Mouse (Mus musculus) left cerebral cortex, adult 2 months (tissue): ENCODE measurements around the gene Pitpnc1. TPM values are rescaled to one million over a fixed set of nuclear protein-coding genes. Genes with fewer than 3 reads are reported as not detected.

Experiments used
- DNase-seq, 2 experiments: peaks; one replicate each; pipeline ENCODE4 v3.0.0; 2021 to 2022; ENCODE audit warnings: low spot score in 2 of 2, mixed read lengths in 1 of 2; ENCODE audit errors: extremely low spot score in 1 of 2
- H3K27ac ChIP-seq: fragments of 200-600 bp; 2 replicates; pipeline ENCODE4 v1.8.1; 2022
- H3K4me3 ChIP-seq: fragments of 200-600 bp; 2 replicates; pipeline ENCODE4 v1.8.1; 2022
- CTCF ChIP-seq: fragments of 200-600 bp; IDR thresholded peaks from 2 replicates; pipeline ENCODE4 v1.8.1; 2022; ENCODE audit warnings: antibody characterized with exemption, mild to moderate bottlenecking, moderate library complexity
- intact Hi-C: fragments of 180-260 bp; cut with DNase I; formaldehyde crosslinking; loops from one replicate; pipeline ENCODE4 v1.15.1; 2025
- total RNA-seq, 2 experiments: library from RNA; stranded (reverse); gene quantifications; 2 replicates each; pipeline ENCODE4 v1.2.3; 2021

Gene Pitpnc1
- total RNA-seq, 2 experiments from 2014 or later = 54.5 to 55.2 TPM

- no peak overlapping the region for H3K27ac ChIP-seq
- intact Hi-C loops = loop anchor here (5.0 kb wide), 1 partner anchor 149 kb away; no protein-coding TSS in a partner anchor
- no peak overlapping the region for H3K4me3 ChIP-seq
- no peak for TF ChIP-seq CTCF
- DNase-seq = no peak
Observed at GRCm38 (mm10) chr11:107465969-107466368, 4.5 kb downstream of the Pitpnc1 start.

- DNase-seq = no peak
- Histone ChIP-seq H3K27ac (no peak overlapping the region), H3K4me3 (no peak overlapping the region)
- TF ChIP-seq CTCF = no peak
- intact Hi-C loops = loop anchor here (5.0 kb wide), 1 partner anchor 148 kb away; no protein-coding TSS in a partner anchor
Observed at GRCm38 (mm10) chr11:107465041-107465440, 5.5 kb downstream of the Pitpnc1 start.

GRCm38 (mm10) chr11:107464141-107464540 lies 6.4 kb downstream of the Pitpnc1 start:
- DNase-seq = no peak
- no peak for TF ChIP-seq CTCF
- Histone ChIP-seq H3K27ac (no peak overlapping the region), H3K4me3 (no peak overlapping the region)
- intact Hi-C loops = no loop called here

GRCm38 (mm10) chr11:107463251-107463681 lies 7.2 kb downstream of the Pitpnc1 start:
- TF ChIP-seq CTCF = no peak
- H3K27ac ChIP-seq = no peak overlapping the region
- no peak overlapping the region for H3K4me3 ChIP-seq
- intact Hi-C loops = no loop called here
- DNase-seq = no peak

GRCm38 (mm10) chr11:107462478-107462877 lies 8.0 kb downstream of the Pitpnc1 start:
- no peak overlapping the region for H3K4me3 ChIP-seq
- H3K27ac ChIP-seq = no peak overlapping the region
- intact Hi-C loops = no loop called here
- no peak for DNase-seq
- peak; percentile 29 for TF ChIP-seq CTCF

- no peak for TF ChIP-seq CTCF
- H3K4me3 ChIP-seq = no peak overlapping the region
- H3K27ac ChIP-seq = no peak overlapping the region
- intact Hi-C loops = no loop called here
- DNase-seq = no peak
Observed at GRCm38 (mm10) chr11:107459828-107460227, 10.7 kb downstream of the Pitpnc1 start.

- intact Hi-C loops = no loop called here
- DNase-seq = no peak
- Histone ChIP-seq H3K27ac (no peak overlapping the region), H3K4me3 (no peak overlapping the region)
- TF ChIP-seq CTCF = no peak
Observed at GRCm38 (mm10) chr11:107458986-107459385, 11.5 kb downstream of the Pitpnc1 start.

GRCm38 (mm10) chr11:107458286-107458685 lies 12.2 kb downstream of the Pitpnc1 start:
- no peak overlapping the region for H3K4me3 ChIP-seq
- no peak for TF ChIP-seq CTCF
- DNase-seq = no peak
- H3K27ac ChIP-seq = no peak overlapping the region
- intact Hi-C loops = no loop called here

- Histone ChIP-seq H3K27ac (no peak overlapping the region), H3K4me3 (no peak overlapping the region)
- intact Hi-C loops = no loop called here
- no peak for TF ChIP-seq CTCF
- DNase-seq = no peak
Observed at GRCm38 (mm10) chr11:107457282-107457681, 13.2 kb downstream of the Pitpnc1 start.

- Histone ChIP-seq H3K27ac (no peak overlapping the region), H3K4me3 (no peak overlapping the region)
- no peak for TF ChIP-seq CTCF
- no peak for DNase-seq
- intact Hi-C loops = no loop called here
Observed at GRCm38 (mm10) chr11:107454546-107455462, 15.7 kb downstream of the Pitpnc1 start.

- TF ChIP-seq CTCF = no peak
- intact Hi-C loops = no loop called here
- H3K4me3 ChIP-seq = no peak overlapping the region
- H3K27ac ChIP-seq = no peak overlapping the region
- DNase-seq = no peak
Observed at GRCm38 (mm10) chr11:107452053-107452452, 18.4 kb downstream of the Pitpnc1 start.

- DNase-seq = no peak
- TF ChIP-seq CTCF = no peak
- H3K4me3 ChIP-seq = no peak overlapping the region
- intact Hi-C loops = no loop called here
- no peak overlapping the region for H3K27ac ChIP-seq
Observed at GRCm38 (mm10) chr11:107451106-107451505, 19.4 kb downstream of the Pitpnc1 start.

GRCm38 (mm10) chr11:107450097-107450496 lies 20.4 kb downstream of the Pitpnc1 start:
- DNase-seq = no peak
- no peak for TF ChIP-seq CTCF
- intact Hi-C loops = no loop called here
- Histone ChIP-seq H3K27ac (no peak overlapping the region), H3K4me3 (no peak overlapping the region)
